Mouse (Mus musculus) ES-E14 (cell line): Measurements from ENCODE around the gene Gtpbp2. TPM values are rescaled to one million over a fixed set of nuclear protein-coding genes. Genes with fewer than 3 reads are reported as not detected.

Experiments
- DNase-seq: peaks from one replicate; pipeline ENCODE4 v3.0.0-alpha.2; 2013; ENCODE audit warnings: low read depth, low spot score
- H3K27ac ChIP-seq: 2 replicates; pipeline ENCODE4 v1.5.1; 2012; ENCODE audit warnings: low read depth, mild to moderate bottlenecking, low read length, moderate library complexity, mixed read lengths; ENCODE audit not compliant: poor library complexity, insufficient read depth, severe bottlenecking
- H3K36me3 ChIP-seq: 2 replicates; pipeline ENCODE4 v1.6.1; 2012; ENCODE audit warnings: mild to moderate bottlenecking, low read length, moderate library complexity, mixed read lengths; ENCODE audit not compliant: control insufficient read depth, poor library complexity, insufficient read depth, severe bottlenecking
- H3K4me1 ChIP-seq, 2 experiments: fragments of 150-350 bp in 1 of 2; sonication (generic) in 1 of 2; 2 replicates each; pipeline ENCODE4 v1.6.1; 2012; ENCODE audit warnings: low read length in 2 of 2, mild to moderate bottlenecking in 1 of 2, mixed read lengths in 1 of 2; ENCODE audit not compliant: control insufficient read depth in 2 of 2, insufficient read depth in 2 of 2, poor library complexity in 1 of 2
- H3K4me3 ChIP-seq, 2 experiments: fragments of 150-350 bp in 1 of 2; sonication (generic) in 1 of 2; 2 replicates each; pipeline ENCODE4 v1.5.1; 2012; ENCODE audit warnings: low read length in 2 of 2, low read depth in 1 of 2, mild to moderate bottlenecking in 1 of 2, mixed read lengths in 1 of 2; ENCODE audit not compliant: insufficient read depth in 1 of 2, poor library complexity in 1 of 2, severe bottlenecking in 1 of 2
- H3K9ac ChIP-seq: 2 replicates; pipeline ENCODE4 v1.6.1; 2012; ENCODE audit warnings: low read depth, mild to moderate bottlenecking, low read length, mixed read lengths; ENCODE audit not compliant: poor library complexity, insufficient read depth, severe bottlenecking
- H3K9me3 ChIP-seq: fragments of 150-350 bp; sonication (generic); 2 replicates; pipeline ENCODE4 v1.6.1; 2012; ENCODE audit warnings: low read depth, mild to moderate bottlenecking, low read length; ENCODE audit not compliant: control insufficient read depth, insufficient read depth
- CHD2 ChIP-seq: IDR thresholded peaks from 2 replicates; pipeline ENCODE4 v1.6.1; 2014; ENCODE audit warnings: mild to moderate bottlenecking, low read depth, low read length, inconsistent platforms
- HCFC1 ChIP-seq: IDR thresholded peaks from 2 replicates; pipeline ENCODE4 v1.6.1; 2012; ENCODE audit warnings: low read length, inconsistent platforms, borderline replicate concordance; ENCODE audit not compliant: insufficient read depth
- MAFK ChIP-seq: IDR thresholded peaks from 2 replicates; pipeline ENCODE4 v1.6.1; 2014; ENCODE audit warnings: mild to moderate bottlenecking, low read depth, low read length, inconsistent platforms; ENCODE audit not compliant: insufficient read depth
- ZC3H11A ChIP-seq: IDR thresholded peaks from 2 replicates; pipeline ENCODE4 v1.6.1; 2012; ENCODE audit warnings: low read depth, mild to moderate bottlenecking, inconsistent platforms, low read length, borderline replicate concordance
- ZNF384 ChIP-seq: IDR thresholded peaks from 2 replicates; pipeline ENCODE4 v1.6.1; 2012; ENCODE audit warnings: low read depth, low read length, inconsistent platforms
- in situ Hi-C, 2 experiments: fragments of 600-800 bp; cut with MboI; formaldehyde crosslinking; loops; one replicate each; pipeline ENCODE4 v1.15.1; 2025; ENCODE audit warnings: low sequenced_read_pairs in 2 of 2, inconsistent platforms in 1 of 2; ENCODE audit not compliant: unreplicated experiment in 2 of 2
- total RNA-seq: library from RNA; depleted of rRNA; stranded (reverse); fragments of 300-350 nt; gene quantifications from 2 replicates; pipeline ENCODE4 v1.2.3, GENCODE M21; 2012

Gene Gtpbp2
- total RNA-seq, 1 experiment: 33.4 TPM

GRCm38 (mm10) chr17:46117623-46118422, 43.0 kb upstream of the Gtpbp2 start:
- H3K4me3 ChIP-seq: no peak overlapping the region
- DNase-seq: no peak
- TF ChIP-seq MAFK (no peak), HCFC1 (no peak), ZC3H11A (no peak), ZNF384 (no peak), CHD2 (no peak)
- no peak overlapping the region for H3K9ac ChIP-seq
- no peak overlapping the region for H3K27ac ChIP-seq
- H3K36me3 ChIP-seq: peaks cover 36% of the 10 kb centered on the region
- H3K9me3 ChIP-seq: no peaks in the 10 kb centered on the region
- no peaks in the 10 kb centered on the region for H3K4me1 ChIP-seq
- in situ Hi-C loops: no loop called here

- no peak for TF ChIP-seq CHD2
- no peak for TF ChIP-seq HCFC1
- TF ChIP-seq MAFK: no peak
- TF ChIP-seq ZC3H11A: no peak
- no peak for TF ChIP-seq ZNF384
- no peak for DNase-seq
- Histone ChIP-seq H3K36me3 (peaks cover 42% of the 10 kb centered on the region), H3K9me3 (no peaks in the 10 kb centered on the region), H3K9ac (no peak overlapping the region), H3K4me1 (no peaks in the 10 kb centered on the region), H3K4me3 (no peak overlapping the region), H3K27ac (no peak overlapping the region)
- in situ Hi-C loops: no loop called here
These were observed 42.4 kb upstream of the Gtpbp2 start for GRCm38 (mm10) chr17:46118423-46118850.

GRCm38 (mm10) chr17:46119641-46120040, 41.2 kb upstream of the Gtpbp2 start:
- H3K4me1 ChIP-seq: no peaks in the 10 kb centered on the region
- TF ChIP-seq ZNF384 (no peak), ZC3H11A (no peak), HCFC1 (no peak), MAFK (no peak), CHD2 (no peak)
- H3K36me3 ChIP-seq: peaks cover 51% of the 10 kb centered on the region

GRCm38 (mm10) chr17:46122791-46123190, 38.0 kb upstream of the Gtpbp2 start:
- H3K36me3 ChIP-seq: peaks cover 72% of the 10 kb centered on the region

More at GRCm38 (mm10) chr17:46119641-46120040, 41.2 kb upstream of the Gtpbp2 start:
- Histone ChIP-seq H3K4me3 (no peak overlapping the region), H3K9me3 (no peaks in the 10 kb centered on the region), H3K9ac (no peak overlapping the region), H3K27ac (no peak overlapping the region)
- in situ Hi-C loops: no loop called here
- no peak for DNase-seq

More at GRCm38 (mm10) chr17:46122791-46123190, 38.0 kb upstream of the Gtpbp2 start:
- in situ Hi-C loops: no loop called here
- Histone ChIP-seq H3K4me3 (no peak overlapping the region), H3K27ac (no peak overlapping the region), H3K9me3 (no peaks in the 10 kb centered on the region), H3K4me1 (no peaks in the 10 kb centered on the region; a peak in 1 of 4 replicates), H3K9ac (no peak overlapping the region)
- TF ChIP-seq HCFC1: no peak
- TF ChIP-seq CHD2: no peak
- no peak for TF ChIP-seq ZC3H11A
- TF ChIP-seq MAFK: no peak
- TF ChIP-seq ZNF384: no peak
- no peak for DNase-seq
